Mouse (Mus musculus) kidney, adult 2 months (tissue): ENCODE data around the gene Kctd10.

Source experiments
- CTCF ChIP-seq: fragments of 200-500 bp; conservative IDR thresholded peaks from 2 replicates; pipeline ENCODE4 v1.5.1; 2011; ENCODE audit warnings: low read depth, mild to moderate bottlenecking, control low read depth, low read length, moderate library complexity, mixed read lengths; ENCODE audit not compliant: insufficient read depth, insufficient read length
- POLR2A ChIP-seq: fragments of 200-500 bp; IDR thresholded peaks from one replicate; pipeline ENCODE4 v1.6.1; 2011; ENCODE audit warnings: low read depth, low read length, control low read depth

DNA sequence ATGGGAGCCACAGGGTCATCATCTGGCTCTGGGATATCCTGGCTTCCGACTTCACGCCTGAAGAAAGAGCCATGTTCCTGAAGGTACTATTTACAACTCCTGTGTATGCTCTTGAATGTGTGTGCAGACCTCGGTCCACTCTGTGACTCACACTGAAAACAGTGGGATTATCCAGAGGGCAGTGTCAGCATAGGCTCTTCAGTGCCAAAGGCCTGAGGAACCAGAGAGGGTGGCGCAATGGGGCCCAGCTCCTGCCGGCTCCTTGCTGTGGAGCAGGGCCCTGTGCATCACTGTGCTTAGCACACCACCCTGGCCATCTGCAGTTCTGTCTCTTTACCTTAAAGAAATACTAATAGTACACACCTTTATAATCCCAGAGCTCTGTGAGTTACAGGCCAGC is 35.3 kb upstream of the Kctd10 start:
- TF ChIP-seq POLR2A (no peak), CTCF (no peak)
